Mouse (Mus musculus) ES-E14 (cell line): ENCODE data around the gene Fam240a. TPM values are rescaled to one million over a fixed set of nuclear protein-coding genes. Genes with fewer than 3 reads are reported as not detected.

ENCODE experiments used
- DNase-seq: peaks from one replicate; pipeline ENCODE4 v3.0.0-alpha.2; 2013; ENCODE audit warnings: low read depth, low spot score
- H3K27ac ChIP-seq: 2 replicates; pipeline ENCODE4 v1.5.1; 2012; ENCODE audit warnings: low read depth, mild to moderate bottlenecking, low read length, moderate library complexity, mixed read lengths; ENCODE audit not compliant: poor library complexity, insufficient read depth, severe bottlenecking
- H3K36me3 ChIP-seq: 2 replicates; pipeline ENCODE4 v1.6.1; 2012; ENCODE audit warnings: mild to moderate bottlenecking, low read length, moderate library complexity, mixed read lengths; ENCODE audit not compliant: control insufficient read depth, poor library complexity, insufficient read depth, severe bottlenecking
- H3K4me1 ChIP-seq, 2 experiments: fragments of 150-350 bp in 1 of 2; sonication (generic) in 1 of 2; 2 replicates each; pipeline ENCODE4 v1.6.1; 2012; ENCODE audit warnings: low read length in 2 of 2, mild to moderate bottlenecking in 1 of 2, mixed read lengths in 1 of 2; ENCODE audit not compliant: control insufficient read depth in 2 of 2, insufficient read depth in 2 of 2, poor library complexity in 1 of 2
- H3K4me3 ChIP-seq, 2 experiments: fragments of 150-350 bp in 1 of 2; sonication (generic) in 1 of 2; 2 replicates each; pipeline ENCODE4 v1.5.1; 2012; ENCODE audit warnings: low read length in 2 of 2, low read depth in 1 of 2, mild to moderate bottlenecking in 1 of 2, mixed read lengths in 1 of 2; ENCODE audit not compliant: insufficient read depth in 1 of 2, poor library complexity in 1 of 2, severe bottlenecking in 1 of 2
- H3K9ac ChIP-seq: 2 replicates; pipeline ENCODE4 v1.6.1; 2012; ENCODE audit warnings: low read depth, mild to moderate bottlenecking, low read length, mixed read lengths; ENCODE audit not compliant: poor library complexity, insufficient read depth, severe bottlenecking
- H3K9me3 ChIP-seq: fragments of 150-350 bp; sonication (generic); 2 replicates; pipeline ENCODE4 v1.6.1; 2012; ENCODE audit warnings: low read depth, mild to moderate bottlenecking, low read length; ENCODE audit not compliant: control insufficient read depth, insufficient read depth
- CHD2 ChIP-seq: IDR thresholded peaks from 2 replicates; pipeline ENCODE4 v1.6.1; 2014; ENCODE audit warnings: mild to moderate bottlenecking, low read depth, low read length, inconsistent platforms
- HCFC1 ChIP-seq: IDR thresholded peaks from 2 replicates; pipeline ENCODE4 v1.6.1; 2012; ENCODE audit warnings: low read length, inconsistent platforms, borderline replicate concordance; ENCODE audit not compliant: insufficient read depth
- MAFK ChIP-seq: IDR thresholded peaks from 2 replicates; pipeline ENCODE4 v1.6.1; 2014; ENCODE audit warnings: mild to moderate bottlenecking, low read depth, low read length, inconsistent platforms; ENCODE audit not compliant: insufficient read depth
- ZC3H11A ChIP-seq: IDR thresholded peaks from 2 replicates; pipeline ENCODE4 v1.6.1; 2012; ENCODE audit warnings: low read depth, mild to moderate bottlenecking, inconsistent platforms, low read length, borderline replicate concordance
- ZNF384 ChIP-seq: IDR thresholded peaks from 2 replicates; pipeline ENCODE4 v1.6.1; 2012; ENCODE audit warnings: low read depth, low read length, inconsistent platforms
- in situ Hi-C, 2 experiments: fragments of 600-800 bp; cut with MboI; formaldehyde crosslinking; loops; one replicate each; pipeline ENCODE4 v1.15.1; 2025; ENCODE audit warnings: low sequenced_read_pairs in 2 of 2, inconsistent platforms in 1 of 2; ENCODE audit not compliant: unreplicated experiment in 2 of 2
- total RNA-seq: library from RNA; depleted of rRNA; stranded (reverse); fragments of 300-350 nt; gene quantifications from 2 replicates; pipeline ENCODE4 v1.2.3, GENCODE M21; 2012

The Fam240a gene
- total RNA-seq, 1 experiment: 1.0 TPM

- TF ChIP-seq MAFK (no peak), CHD2 (no peak), ZC3H11A (no peak), ZNF384 (no peak), HCFC1 (no peak)
- Histone ChIP-seq H3K36me3 (no peaks in the 10 kb centered on the region), H3K4me1 (peaks cover 0 to 31% of the 10 kb centered on the region in 2 experiments; a peak in 3 of 4 replicates), H3K9ac (no peak overlapping the region), H3K27ac (no peak overlapping the region), H3K9me3 (no peaks in the 10 kb centered on the region), H3K4me3 (no peak overlapping the region)
- in situ Hi-C loops: loop anchor here in 1 of 2 experiments (10.0 kb wide), 1 partner anchor 163 kb away; no protein-coding TSS in a partner anchor
- no peak for DNase-seq
Measured at GRCm38 (mm10) chr9:110877353-110877752, 39.3 kb downstream of the Fam240a start.

GRCm38 (mm10) chr9:110875288-110875695 lies 41.4 kb downstream of the Fam240a start:
- Histone ChIP-seq H3K4me1 (peaks cover 0 to 15% of the 10 kb centered on the region in 2 experiments; a peak in 1 of 4 replicates), H3K9ac (no peak overlapping the region), H3K36me3 (no peaks in the 10 kb centered on the region), H3K9me3 (no peaks in the 10 kb centered on the region), H3K27ac (no peak overlapping the region), H3K4me3 (no peak overlapping the region)
- DNase-seq: no peak
- TF ChIP-seq CHD2 (no peak), MAFK (no peak), ZC3H11A (no peak), HCFC1 (no peak), ZNF384 (no peak)
- in situ Hi-C loops: loop anchor here in 1 of 2 experiments (10.0 kb wide), 1 partner anchor 160 kb away; no protein-coding TSS in a partner anchor

- Histone ChIP-seq H3K36me3 (no peaks in the 10 kb centered on the region), H3K9ac (no peak overlapping the region), H3K4me3 (no peak overlapping the region), H3K4me1 (peaks cover 0 to 15% of the 10 kb centered on the region in 2 experiments; a peak in 1 of 4 replicates), H3K27ac (no peak overlapping the region), H3K9me3 (no peaks in the 10 kb centered on the region)
- in situ Hi-C loops: loop anchor here in 1 of 2 experiments (10.0 kb wide), 1 partner anchor 160 kb away; no protein-coding TSS in a partner anchor
- TF ChIP-seq ZC3H11A: no peak
- no peak for TF ChIP-seq ZNF384
- no peak for TF ChIP-seq HCFC1
- TF ChIP-seq CHD2: no peak
- no peak for DNase-seq
Measured at GRCm38 (mm10) chr9:110874660-110875191, 41.9 kb downstream of the Fam240a start.

GRCm38 (mm10) chr9:110873681-110874659 lies 42.7 kb downstream of the Fam240a start:
- H3K9ac ChIP-seq: peak overlapping the region; percentile 66
- no peak for TF ChIP-seq MAFK
- no peak for TF ChIP-seq ZNF384
- no peak for TF ChIP-seq CHD2
- no peak for TF ChIP-seq HCFC1
- no peak for TF ChIP-seq ZC3H11A
- DNase-seq: no peak
- H3K9me3 ChIP-seq: no peaks in the 10 kb centered on the region
- no peak overlapping the region for H3K27ac ChIP-seq
- in situ Hi-C loops: loop anchor here in 1 of 2 experiments (10.0 kb wide), 1 partner anchor 159 kb away; no protein-coding TSS in a partner anchor
- peak overlapping the region; percentile 62 to 65 for H3K4me3 ChIP-seq
- H3K36me3 ChIP-seq: no peaks in the 10 kb centered on the region
- H3K4me1 ChIP-seq: peaks cover 0 to 15% of the 10 kb centered on the region in 2 experiments; a peak in 1 of 4 replicates
